Mouse (Mus musculus) fibroblast of lung, adult 2 months (primary cell): Measurements from ENCODE around the gene Gm28051.

Experiments
- DNase-seq: peaks from one replicate; pipeline ENCODE4 v3.0.0-alpha.2; 2011; ENCODE audit warnings: low read depth

Gm28051 gene

GRCm38 (mm10) chr12:102705906-102706640 lies 51.5 kb downstream of the Gm28051 start:
- no peak for DNase-seq

GRCm38 (mm10) chr12:102705216-102705871 lies 52.2 kb downstream of the Gm28051 start:
- no peak for DNase-seq

- DNase-seq = no peak
These were observed 52.9 kb downstream of the Gm28051 start, which contains the start of gene Itpk1 for GRCm38 (mm10) chr12:102704457-102705198. TSS of gene Itpk1 (minus strand) at chr12:102704930.

GRCm38 (mm10) chr12:102703921-102704408 lies 53.6 kb downstream of the Gm28051 start:
- no peak for DNase-seq

GRCm38 (mm10) chr12:102703441-102703840 lies 54.1 kb downstream of the Gm28051 start:
- no peak for DNase-seq

GRCm38 (mm10) chr12:102703111-102703412 lies 54.5 kb downstream of the Gm28051 start:
- DNase-seq = no peak

GRCm38 (mm10) chr12:102702356-102703110 lies 55.0 kb downstream of the Gm28051 start:
- DNase-seq = no peak

- no peak for DNase-seq
These were observed 55.8 kb downstream of the Gm28051 start for GRCm38 (mm10) chr12:102701691-102702207.

- no peak for DNase-seq
These were observed 57.1 kb downstream of the Gm28051 start for GRCm38 (mm10) chr12:102700453-102700852.

GRCm38 (mm10) chr12:102699156-102699555 lies 58.4 kb downstream of the Gm28051 start:
- no peak for DNase-seq

GRCm38 (mm10) chr12:102698089-102698684 lies 59.4 kb downstream of the Gm28051 start:
- no peak for DNase-seq

GRCm38 (mm10) chr12:102697381-102697780 lies 60.2 kb downstream of the Gm28051 start:
- DNase-seq = no peak

GRCm38 (mm10) chr12:102696635-102697354 lies 60.8 kb downstream of the Gm28051 start:
- no peak for DNase-seq

GRCm38 (mm10) chr12:102695369-102696239 lies 62.0 kb downstream of the Gm28051 start:
- no peak for DNase-seq

GRCm38 (mm10) chr12:102691761-102692160 lies 65.8 kb downstream of the Gm28051 start:
- no peak for DNase-seq

GRCm38 (mm10) chr12:102691180-102691579 lies 66.4 kb downstream of the Gm28051 start:
- no peak for DNase-seq

GRCm38 (mm10) chr12:102689773-102690563 lies 67.6 kb downstream of the Gm28051 start:
- DNase-seq = no peak

- DNase-seq = no peak
These were observed 71.2 kb downstream of the Gm28051 start for GRCm38 (mm10) chr12:102686321-102686720.

- DNase-seq = no peak
These were observed 72.0 kb downstream of the Gm28051 start for GRCm38 (mm10) chr12:102685523-102685931.
